Mouse (Mus musculus) neutrophil, adult 5-6 weeks (primary cell): ENCODE results near the gene Actn4. TPM values are rescaled to one million over a fixed set of nuclear protein-coding genes. Genes with fewer than 3 reads are reported as not detected.

Experiments used
- ATAC-seq: fragments of 151-379, 151-347 bp; 2 replicates; pipeline ENCODE4 v1.8.0; 2017; ENCODE audit warnings: mild to moderate bottlenecking, moderate TSS enrichment; ENCODE audit not compliant: insufficient number of reproducible peaks, poor library complexity, low FRiP score, severe bottlenecking; ENCODE audit errors: extremely low read depth
- total RNA-seq: library from RNA; stranded (forward); fragments of 200-1000 nt; gene quantifications from 2 replicates; pipeline ENCODE4 v1.2.3, GENCODE M21; 2017

Actn4 gene
- total RNA-seq: 29.7 and 36.4 TPM in 2 replicates

DNA sequence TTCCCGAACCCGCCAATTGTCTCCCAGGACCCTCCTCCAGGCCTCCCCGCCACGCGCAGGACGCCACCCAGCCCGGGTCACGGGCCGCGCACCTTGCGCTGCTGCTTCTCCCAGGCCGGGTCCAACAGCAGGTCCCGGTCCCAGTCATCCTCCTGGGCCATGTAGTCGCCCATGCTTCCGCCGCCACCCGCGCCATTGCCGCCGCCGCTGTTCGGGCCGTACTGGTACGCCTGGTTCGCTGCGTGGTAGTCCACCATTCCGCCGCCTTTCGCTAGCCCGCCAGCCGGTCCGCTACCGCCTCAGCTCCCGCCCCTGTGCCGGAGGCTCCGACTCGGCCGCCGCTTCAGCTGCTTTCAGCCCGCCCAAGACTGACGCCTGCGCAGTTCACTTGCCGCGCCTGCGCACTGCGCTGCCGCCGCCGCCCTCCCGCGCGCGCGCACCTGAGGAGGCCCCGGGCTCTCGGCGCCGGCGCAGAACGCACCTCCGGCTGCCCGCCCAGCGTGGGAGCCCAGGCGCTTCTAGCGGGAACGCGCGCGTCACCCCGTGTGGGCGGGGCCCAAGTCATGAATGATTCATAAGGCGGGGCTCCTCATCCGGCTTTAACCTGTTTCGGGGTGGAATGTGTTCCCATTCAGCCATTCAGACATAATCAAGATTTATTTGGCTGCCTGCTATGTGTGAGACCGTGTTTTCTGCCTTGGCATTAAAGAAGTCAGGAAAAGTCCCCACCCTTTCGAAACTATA lies at the start of gene Actn4:
Gene Actn4, minus strand, starts transcription at position 414 of the 744 bp plus-strand sequence.
- ATAC-seq: peak; percentile 92

- ATAC-seq: peak; percentile 35; the same call in 1 of the 2 replicates
These were observed 46.6 kb upstream of the Actn4 start for GRCm38 (mm10) chr7:29008714-29009113.

DNA sequence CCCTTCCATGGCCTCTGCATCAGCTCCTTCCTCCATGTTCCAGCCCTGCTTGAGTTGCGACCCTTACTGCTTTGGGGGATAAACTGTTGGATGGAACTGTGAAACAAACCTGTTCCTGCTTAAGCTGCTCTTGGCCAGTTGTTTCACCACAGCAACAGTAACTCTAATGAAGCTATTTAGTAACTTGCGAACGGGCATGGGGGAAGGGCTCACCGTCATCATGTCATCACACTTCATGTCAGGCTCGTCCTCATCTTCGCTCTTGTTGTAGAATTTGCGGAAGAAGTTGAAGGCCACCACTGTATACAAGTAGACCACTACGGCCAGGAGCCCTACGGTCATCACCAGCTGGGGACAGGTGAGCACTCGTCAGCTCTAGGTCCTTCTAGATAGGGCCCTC lies 46.0 kb upstream of the Actn4 start:
- ATAC-seq: no peak

DNA sequence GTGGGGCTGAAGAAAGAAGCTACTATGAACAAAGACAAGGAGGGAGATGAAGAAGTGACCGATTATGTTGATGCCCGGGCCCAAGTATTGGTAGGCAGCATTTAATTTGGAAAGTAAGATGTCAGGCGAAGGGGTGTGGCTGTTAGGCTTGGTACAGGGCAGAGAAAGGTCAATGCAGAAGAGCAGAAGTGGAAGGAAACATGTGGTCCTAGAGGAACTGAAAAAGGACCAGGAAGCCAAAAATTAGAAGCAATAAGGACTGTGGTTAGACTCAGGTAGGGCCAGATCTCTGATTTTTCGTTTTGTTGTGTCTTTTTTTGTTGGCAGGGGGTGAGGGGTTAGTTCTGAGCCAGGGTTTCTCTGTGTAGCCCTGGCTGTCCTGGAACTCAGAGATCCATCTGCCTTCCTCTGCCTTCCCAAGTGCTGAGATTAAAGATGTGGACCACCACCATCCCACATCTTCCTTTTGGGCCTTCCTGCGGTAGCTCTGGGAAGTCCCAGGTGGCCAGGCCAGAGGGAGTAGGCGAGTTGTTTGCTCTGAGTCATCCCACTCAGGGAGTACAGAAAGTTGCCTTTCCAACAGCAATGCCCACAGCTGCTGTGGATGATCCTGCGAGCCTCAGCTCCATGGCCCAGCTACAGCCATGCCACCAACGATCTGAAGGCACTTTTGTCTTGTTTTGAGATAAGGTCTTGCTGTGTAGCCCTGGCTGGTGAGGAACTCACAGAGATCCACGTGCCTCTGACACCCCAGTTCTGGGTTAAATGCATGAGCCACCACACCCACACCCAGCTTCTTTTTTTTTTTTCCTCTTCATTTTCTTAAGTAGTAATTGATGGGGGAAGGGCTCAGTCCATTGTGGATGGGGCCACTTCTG lies 45.3 kb upstream of the Actn4 start:
- ATAC-seq: peak; percentile 55

DNA sequence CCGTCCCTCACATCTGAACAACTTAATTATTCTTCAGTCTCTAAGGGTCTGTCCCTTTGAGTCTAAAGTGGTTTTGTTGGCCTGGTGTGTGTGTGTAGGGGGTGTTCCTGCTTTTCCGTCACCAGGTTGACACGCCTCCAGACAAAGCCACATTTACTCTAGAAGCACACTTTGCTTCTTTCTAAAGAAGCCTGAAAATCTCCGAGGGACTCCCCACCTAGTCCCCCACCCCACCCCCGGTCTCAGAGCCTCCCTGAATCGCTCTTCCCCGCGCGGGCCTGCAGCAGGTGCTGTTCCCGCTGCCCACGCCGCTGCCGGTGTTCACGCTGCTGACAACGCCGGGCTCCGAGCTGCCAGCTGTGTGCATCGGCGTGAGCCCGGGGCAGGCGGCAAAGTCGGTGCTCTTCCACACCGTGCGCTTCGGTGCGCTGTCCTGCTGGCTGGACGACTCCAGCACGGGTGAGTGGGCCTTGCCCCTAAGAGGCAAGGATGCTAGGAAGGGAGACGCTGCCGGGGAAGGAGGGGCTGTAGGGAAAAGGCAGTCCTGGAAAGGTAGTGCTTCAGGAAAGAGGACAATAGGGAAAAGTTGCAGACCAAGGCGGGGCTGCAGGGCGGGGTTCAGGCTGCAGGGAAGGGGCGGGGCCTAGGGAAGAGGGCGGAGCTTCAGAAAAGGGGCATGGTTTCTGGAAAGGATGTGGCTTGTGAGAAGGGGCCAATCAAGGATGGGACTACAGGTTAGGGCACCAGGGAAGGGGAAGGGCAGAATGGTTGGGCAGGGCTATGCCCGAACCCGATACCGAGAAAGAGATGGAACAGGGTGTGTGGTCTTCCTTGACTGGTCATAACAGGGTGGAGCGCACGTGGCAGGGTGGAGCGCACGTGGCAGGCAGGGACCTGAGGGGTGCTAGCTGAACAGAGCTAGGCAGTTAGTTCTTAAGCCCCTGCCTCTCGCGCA lies 38.8 kb upstream of the Actn4 start:
- peak; percentile 73 for ATAC-seq

DNA sequence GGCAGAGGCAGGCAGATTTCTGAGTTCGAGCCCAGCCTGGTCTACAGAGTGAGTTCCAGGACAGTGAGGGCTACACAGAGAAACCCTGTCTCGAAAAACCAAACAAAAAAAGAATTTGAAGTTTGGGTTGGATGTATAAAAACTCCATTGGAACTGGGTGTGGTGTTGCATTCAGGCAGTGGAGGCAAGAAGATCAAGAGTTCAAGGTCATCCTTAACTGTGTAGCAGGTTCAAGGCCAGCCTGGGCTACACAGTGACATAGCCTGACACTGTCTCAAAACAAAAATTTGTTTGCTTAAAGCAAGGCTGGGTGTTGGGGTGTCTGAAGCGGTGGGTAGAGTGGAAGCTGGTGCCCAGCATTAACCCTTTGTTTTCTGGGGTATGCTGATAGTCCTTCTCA lies 31.3 kb upstream of the Actn4 start:
- no peak for ATAC-seq

- no peak for ATAC-seq
These were observed 30.9 kb upstream of the Actn4 start for GRCm38 (mm10) chr7:28992997-28993396.

- no peak for ATAC-seq
These were observed 29.5 kb upstream of the Actn4 start for GRCm38 (mm10) chr7:28991616-28992015.

GRCm38 (mm10) chr7:28990766-28991273 lies 28.7 kb upstream of the Actn4 start:
- ATAC-seq: no peak

GRCm38 (mm10) chr7:28985207-28985606 lies 23.1 kb upstream of the Actn4 start:
- no peak for ATAC-seq

DNA sequence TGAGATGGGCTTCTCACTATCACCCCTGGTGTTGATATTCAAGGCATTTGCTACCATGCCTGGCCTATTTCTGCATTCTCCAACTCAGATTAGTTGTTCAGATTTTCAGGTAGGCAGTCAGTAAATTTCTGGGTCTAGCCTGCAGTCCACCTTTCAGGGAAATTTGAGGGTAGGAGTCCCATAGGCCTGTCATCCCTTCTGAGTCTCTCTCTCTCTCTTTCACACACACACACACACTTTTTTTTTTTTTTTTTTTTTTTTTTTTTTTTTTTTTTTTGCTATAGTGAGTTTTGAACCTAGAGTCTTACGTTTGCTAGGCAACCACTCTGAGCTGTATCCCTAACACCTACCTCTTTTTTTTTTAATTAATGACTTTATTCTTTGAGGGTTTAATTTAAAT lies 22.3 kb upstream of the Actn4 start:
- no peak for ATAC-seq

GRCm38 (mm10) chr7:28983849-28984248 lies 21.7 kb upstream of the Actn4 start:
- no peak for ATAC-seq

GRCm38 (mm10) chr7:28983141-28983564 lies 21.0 kb upstream of the Actn4 start:
- no peak for ATAC-seq

DNA sequence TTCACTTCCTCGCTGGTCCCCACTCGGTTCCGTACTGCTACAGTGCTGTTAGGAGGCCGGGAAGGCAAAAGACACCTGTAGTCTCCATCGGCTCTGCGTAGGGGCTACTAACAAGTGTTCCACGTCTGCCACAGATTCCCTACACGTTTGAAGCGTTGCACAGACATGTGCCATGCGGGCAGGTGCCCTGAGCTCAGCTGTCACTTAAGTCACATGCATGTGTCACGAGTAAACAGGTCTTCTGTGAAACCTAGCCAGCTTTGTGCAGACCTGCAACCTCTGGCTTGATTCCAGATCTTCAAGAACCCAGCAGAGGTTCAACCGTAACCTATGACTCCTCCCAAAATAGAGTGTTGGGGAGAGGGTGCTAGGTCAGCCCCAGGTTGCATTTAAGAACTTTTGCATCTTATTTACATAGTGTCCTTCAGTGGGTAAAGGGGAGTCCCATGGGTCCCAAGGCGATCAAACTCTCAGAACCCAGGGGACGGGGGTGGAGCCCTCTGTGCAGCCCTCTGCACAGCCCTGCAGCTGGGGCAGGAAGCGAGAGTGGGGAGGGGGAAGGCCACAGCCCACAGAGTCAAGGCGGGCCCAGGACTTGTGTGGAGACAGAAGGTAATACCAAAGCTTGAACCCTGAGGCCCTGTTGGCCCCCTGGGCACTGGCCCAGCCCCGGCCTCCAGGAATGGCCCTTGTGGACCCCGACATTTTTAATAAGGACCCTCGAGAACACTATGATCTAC lies 20.3 kb upstream of the Actn4 start:
- ATAC-seq: peak; percentile 80

GRCm38 (mm10) chr7:28981651-28982273 lies 19.6 kb upstream of the Actn4 start, which contains the start of the genes Eif3k and Map4k1:
Gene Eif3k, minus strand, starts transcription at chr7:28981864.
Gene Map4k1, plus strand, starts transcription at chr7:28982050.
- ATAC-seq: peak; percentile 72

DNA sequence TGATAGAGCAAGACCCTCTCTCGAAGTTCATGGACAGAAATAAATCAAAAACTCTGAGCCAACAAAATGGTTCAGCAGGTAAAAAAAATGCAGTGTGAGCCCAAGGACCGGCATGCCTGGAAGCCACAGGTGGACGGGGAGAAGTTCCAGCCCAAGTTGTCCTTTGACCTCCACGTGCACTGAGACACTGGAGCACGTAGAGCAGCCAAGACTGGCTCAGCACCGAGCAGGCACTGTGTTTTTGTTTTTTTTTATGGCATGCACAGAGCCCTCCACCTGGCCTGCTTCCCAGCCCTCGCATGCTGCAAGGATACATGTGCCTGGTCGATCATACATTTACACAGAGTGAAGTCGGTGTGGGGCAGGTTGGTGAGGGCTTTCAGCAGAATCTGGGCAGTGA lies 15.4 kb upstream of the Actn4 start:
- ATAC-seq: no peak

GRCm38 (mm10) chr7:28973025-28973424 lies 10.9 kb upstream of the Actn4 start:
- ATAC-seq: no peak
